Mouse (Mus musculus) gastrocnemius, postnatal 36 days (tissue): ENCODE data around the gene Khdrbs2. TPM values are rescaled to one million over a fixed set of nuclear protein-coding genes. Genes with fewer than 3 reads are reported as not detected.

ENCODE experiments used
- DNase-seq, 2 experiments: peaks; one replicate each; pipeline ENCODE4 v3.0.0; 2022
- intact Hi-C: fragments of 180-260 bp; cut with DNase I; formaldehyde crosslinking; loops from one replicate; pipeline ENCODE4 v1.15.1; 2025
- long read RNA-seq, 2 experiments: library from polyadenylated mRNA; stranded (forward); transcript quantifications; one replicate each; pipeline ENCODE4 v2.0.0; 2021
- total RNA-seq, 2 experiments: library from RNA; stranded (reverse); gene quantifications; 2 replicates each; pipeline ENCODE4 v1.2.3; 2021

Gene Khdrbs2
- total RNA-seq = not detected
- long read RNA-seq, experiment 1 = 0 reads
- long read RNA-seq, experiment 2 = 0 reads

- intact Hi-C loops = no loop called here
- peak; percentile 17 to 20 for DNase-seq
These were observed at the start of gene Khdrbs2 for GRCm38 (mm10) chr1:32172506-32173239. Gene Khdrbs2 (plus strand): TSS chr1:32172714.

GRCm38 (mm10) chr1:32174566-32174965 lies 2.1 kb downstream of the Khdrbs2 start:
- intact Hi-C loops = no loop called here

GRCm38 (mm10) chr1:32199664-32200260 lies 27.2 kb downstream of the Khdrbs2 start:
- DNase-seq = no peak
- intact Hi-C loops = no loop called here

More at GRCm38 (mm10) chr1:32174566-32174965, 2.1 kb downstream of the Khdrbs2 start:
- DNase-seq = no peak

GRCm38 (mm10) chr1:32248443-32248842 lies 75.9 kb downstream of the Khdrbs2 start:
- intact Hi-C loops = no loop called here
- no peak for DNase-seq

- intact Hi-C loops = no loop called here
- DNase-seq = no peak
These were observed 77.1 kb downstream of the Khdrbs2 start for GRCm38 (mm10) chr1:32249602-32250001.

GRCm38 (mm10) chr1:32250337-32250736 lies 77.8 kb downstream of the Khdrbs2 start:
- DNase-seq = no peak
- intact Hi-C loops = no loop called here

GRCm38 (mm10) chr1:32258942-32259341 lies 86.4 kb downstream of the Khdrbs2 start:
- intact Hi-C loops = no loop called here
- DNase-seq = no peak

GRCm38 (mm10) chr1:32270519-32270918 lies 98.0 kb downstream of the Khdrbs2 start:
- intact Hi-C loops = loop anchor here (5.0 kb wide), 1 partner anchor 242 kb away; no protein-coding TSS in a partner anchor
- no peak for DNase-seq

GRCm38 (mm10) chr1:32294702-32295101 lies 122.2 kb downstream of the Khdrbs2 start:
- intact Hi-C loops = no loop called here
- no peak for DNase-seq

- intact Hi-C loops = no loop called here
- DNase-seq = no peak
These were observed 128.9 kb downstream of the Khdrbs2 start for GRCm38 (mm10) chr1:32301391-32301790.

- DNase-seq = no peak
- intact Hi-C loops = no loop called here
These were observed 136.6 kb downstream of the Khdrbs2 start for GRCm38 (mm10) chr1:32309074-32309473.

- intact Hi-C loops = no loop called here
- no peak for DNase-seq
These were observed 137.1 kb downstream of the Khdrbs2 start for GRCm38 (mm10) chr1:32309637-32310036.

- intact Hi-C loops = no loop called here
- DNase-seq = no peak
These were observed 166.6 kb downstream of the Khdrbs2 start for GRCm38 (mm10) chr1:32339108-32339507.

GRCm38 (mm10) chr1:32347538-32347937 lies 175.0 kb downstream of the Khdrbs2 start:
- intact Hi-C loops = no loop called here
- DNase-seq = no peak

- intact Hi-C loops = no loop called here
- DNase-seq = no peak
These were observed 179.6 kb downstream of the Khdrbs2 start for GRCm38 (mm10) chr1:32352076-32352475.

GRCm38 (mm10) chr1:32363539-32363938 lies 191.0 kb downstream of the Khdrbs2 start:
- DNase-seq = no peak
- intact Hi-C loops = no loop called here

- no peak for DNase-seq
- intact Hi-C loops = no loop called here
These were observed 225.0 kb downstream of the Khdrbs2 start for GRCm38 (mm10) chr1:32397553-32397952.

GRCm38 (mm10) chr1:32407651-32408050 lies 235.1 kb downstream of the Khdrbs2 start:
- intact Hi-C loops = no loop called here
- no peak for DNase-seq

- intact Hi-C loops = no loop called here
These were observed 255.9 kb downstream of the Khdrbs2 start for GRCm38 (mm10) chr1:32428410-32428809.

GRCm38 (mm10) chr1:32429493-32429892 lies 257.0 kb downstream of the Khdrbs2 start:
- intact Hi-C loops = no loop called here
- DNase-seq = no peak

More at GRCm38 (mm10) chr1:32428410-32428809, 255.9 kb downstream of the Khdrbs2 start:
- no peak for DNase-seq

- intact Hi-C loops = no loop called here
- no peak for DNase-seq
These were observed 258.0 kb downstream of the Khdrbs2 start for GRCm38 (mm10) chr1:32430516-32430915.

- no peak for DNase-seq
- intact Hi-C loops = no loop called here
These were observed 260.6 kb downstream of the Khdrbs2 start for GRCm38 (mm10) chr1:32433118-32433517.
